Mouse (Mus musculus): ENCODE data around the gene Ispd. TPM values are rescaled to one million over a fixed set of nuclear protein-coding genes. Genes with fewer than 3 reads are reported as not detected.

The Ispd gene
- total RNA-seq, 1 experiment from 2014 or later: not detected

GRCm38 (mm10) chr12:36533160-36533900 is 152.1 kb downstream of the Ispd start:
- no peak for ATAC-seq (replicated peaks; ENCODE audit: insufficient number of reproducible peaks, low FRiP score, low TSS enrichment, poor library complexity, severe bottlenecking)

GRCm38 (mm10) chr12:36534589-36534988 is 153.3 kb downstream of the Ispd start:
- ATAC-seq (replicated peaks; ENCODE audit: insufficient number of reproducible peaks, low FRiP score, low TSS enrichment, poor library complexity, severe bottlenecking): no peak

DNA sequence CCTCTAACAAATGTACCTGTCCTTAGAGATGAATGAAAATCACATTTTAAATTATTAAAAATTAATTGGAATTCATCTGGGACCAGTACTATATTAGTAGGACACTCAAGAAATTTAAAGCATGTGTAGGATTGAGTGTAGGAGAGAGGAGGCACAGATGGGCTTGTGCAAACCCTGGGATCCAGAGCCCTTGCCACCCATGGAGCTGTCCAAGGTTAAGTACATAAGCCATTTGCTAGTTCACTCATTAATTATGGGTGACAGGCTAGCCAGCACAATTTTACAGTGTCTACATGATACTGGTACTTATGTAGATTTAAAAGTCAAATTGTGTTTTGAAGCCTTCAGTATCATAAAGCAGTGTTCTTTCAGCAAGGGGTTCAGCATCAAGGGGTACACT is 164.1 kb downstream of the Ispd start:
- ATAC-seq (replicated peaks; ENCODE audit: insufficient number of reproducible peaks, low FRiP score, low TSS enrichment, poor library complexity, severe bottlenecking): no peak

- no peak for ATAC-seq (replicated peaks; ENCODE audit: insufficient number of reproducible peaks, low FRiP score, low TSS enrichment, poor library complexity, severe bottlenecking)
Measured at GRCm38 (mm10) chr12:36549474-36549873, 168.2 kb downstream of the Ispd start.

- ATAC-seq (replicated peaks; ENCODE audit: insufficient number of reproducible peaks, low FRiP score, low TSS enrichment, poor library complexity, severe bottlenecking): no peak
Measured at GRCm38 (mm10) chr12:36554697-36555096, 173.4 kb downstream of the Ispd start.

DNA sequence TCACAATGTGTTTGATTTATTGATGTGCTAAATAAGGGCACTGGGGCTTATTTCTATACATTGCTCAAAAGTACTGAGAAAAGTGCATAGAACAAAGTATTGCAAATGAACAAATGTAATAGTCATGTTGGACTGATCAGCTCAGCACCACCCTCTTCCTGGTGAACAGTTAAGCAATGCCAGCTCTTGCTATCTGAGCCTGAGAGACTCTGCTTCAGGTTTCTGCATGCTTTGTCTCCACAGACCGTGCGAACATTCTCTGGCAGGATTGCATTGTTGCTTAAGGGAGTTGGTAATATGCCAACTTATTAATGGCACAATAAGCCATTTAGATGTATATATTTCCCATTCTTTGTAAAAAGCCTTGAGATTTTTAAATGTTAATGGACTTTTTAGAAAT is 182.9 kb downstream of the Ispd start:
- no peak for ATAC-seq (replicated peaks; ENCODE audit: insufficient number of reproducible peaks, low FRiP score, low TSS enrichment, poor library complexity, severe bottlenecking)

- ATAC-seq (replicated peaks; ENCODE audit: insufficient number of reproducible peaks, low FRiP score, low TSS enrichment, poor library complexity, severe bottlenecking): no peak
Measured at GRCm38 (mm10) chr12:36566974-36567373, 185.7 kb downstream of the Ispd start.

GRCm38 (mm10) chr12:36570414-36571095 is 189.3 kb downstream of the Ispd start:
- no peak for ATAC-seq (replicated peaks; ENCODE audit: insufficient number of reproducible peaks, low FRiP score, low TSS enrichment, poor library complexity, severe bottlenecking)

DNA sequence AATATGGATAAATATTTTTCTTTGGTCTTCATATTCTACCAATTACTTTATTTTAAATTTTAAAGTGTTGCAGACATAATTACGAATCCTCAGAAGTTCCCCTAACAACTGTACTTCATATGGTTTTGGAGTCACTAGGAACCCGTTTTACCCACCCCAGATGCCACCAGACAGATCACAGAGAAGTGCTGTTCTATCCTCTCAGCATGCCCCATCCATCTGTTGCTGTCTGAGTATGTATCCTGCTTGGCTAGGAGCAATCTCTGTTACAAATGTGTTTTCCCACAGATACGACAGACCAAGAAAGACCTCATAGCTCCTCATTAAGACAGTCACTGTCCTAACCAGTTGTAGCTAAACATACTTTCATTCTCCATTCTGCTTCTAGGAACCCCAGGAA is 203.6 kb downstream of the Ispd start:
- no peak for ATAC-seq (replicated peaks; ENCODE audit: insufficient number of reproducible peaks, low FRiP score, low TSS enrichment, poor library complexity, severe bottlenecking)

DNA sequence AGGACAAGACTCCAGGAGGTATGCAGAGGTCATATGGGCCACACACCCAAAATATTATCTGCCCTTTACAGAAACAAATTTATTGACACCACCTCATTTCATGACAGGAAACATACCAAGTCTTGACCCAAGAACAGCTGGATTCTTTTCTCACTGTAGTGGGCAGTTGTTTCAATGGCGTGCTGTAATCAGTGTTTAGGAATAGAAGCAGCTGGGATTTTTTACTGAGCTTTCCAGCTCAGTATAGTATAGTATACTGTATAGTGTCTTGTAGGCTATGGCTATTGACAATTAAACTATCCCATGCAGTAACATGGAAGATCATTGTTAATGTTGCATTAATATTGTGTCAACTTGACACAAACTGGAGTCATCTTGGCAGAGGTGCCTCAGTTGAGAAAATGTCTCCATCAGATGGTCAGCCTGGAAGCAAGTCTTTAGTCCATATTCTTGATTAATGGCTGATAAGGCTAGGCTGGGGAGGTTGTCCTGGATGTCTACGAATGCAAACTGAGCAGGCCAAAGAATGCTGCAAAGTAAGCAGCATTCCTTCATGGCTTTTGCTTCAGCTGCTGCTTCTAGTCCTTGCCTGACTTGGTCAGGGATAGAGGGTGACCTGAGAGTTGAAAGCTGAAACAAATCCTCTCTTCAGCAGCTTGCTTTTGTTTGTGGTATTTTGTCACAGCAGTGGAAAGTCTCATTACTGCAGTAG is 216.4 kb downstream of the Ispd start:
- ATAC-seq (replicated peaks; ENCODE audit: insufficient number of reproducible peaks, low FRiP score, low TSS enrichment, poor library complexity, severe bottlenecking): no peak

- no peak for ATAC-seq (replicated peaks; ENCODE audit: insufficient number of reproducible peaks, low FRiP score, low TSS enrichment, poor library complexity, severe bottlenecking)
Measured at GRCm38 (mm10) chr12:36621960-36622736, 240.9 kb downstream of the Ispd start.

GRCm38 (mm10) chr12:36627204-36627603 is 246.0 kb downstream of the Ispd start:
- no peak for ATAC-seq (replicated peaks; ENCODE audit: insufficient number of reproducible peaks, low FRiP score, low TSS enrichment, poor library complexity, severe bottlenecking)

DNA sequence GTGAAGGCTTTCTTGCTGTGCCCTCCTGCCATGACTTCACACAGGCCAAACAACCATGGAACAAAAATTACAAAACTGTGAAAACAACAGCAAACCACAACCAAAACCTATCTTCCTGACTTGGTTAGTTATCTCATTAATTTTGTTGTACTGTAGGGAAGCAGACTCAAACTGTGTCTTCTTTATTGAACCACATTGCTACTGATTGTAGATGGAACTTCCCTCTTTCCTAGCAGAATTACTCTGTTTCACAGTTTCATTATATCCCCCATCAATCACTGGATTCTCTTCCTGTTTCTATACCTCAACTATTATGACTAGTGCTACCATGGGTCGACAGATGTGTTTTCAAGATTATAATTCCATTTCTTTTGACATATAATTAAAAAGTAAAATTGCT is 251.2 kb downstream of the Ispd start:
- no peak for ATAC-seq (replicated peaks; ENCODE audit: insufficient number of reproducible peaks, low FRiP score, low TSS enrichment, poor library complexity, severe bottlenecking)

DNA sequence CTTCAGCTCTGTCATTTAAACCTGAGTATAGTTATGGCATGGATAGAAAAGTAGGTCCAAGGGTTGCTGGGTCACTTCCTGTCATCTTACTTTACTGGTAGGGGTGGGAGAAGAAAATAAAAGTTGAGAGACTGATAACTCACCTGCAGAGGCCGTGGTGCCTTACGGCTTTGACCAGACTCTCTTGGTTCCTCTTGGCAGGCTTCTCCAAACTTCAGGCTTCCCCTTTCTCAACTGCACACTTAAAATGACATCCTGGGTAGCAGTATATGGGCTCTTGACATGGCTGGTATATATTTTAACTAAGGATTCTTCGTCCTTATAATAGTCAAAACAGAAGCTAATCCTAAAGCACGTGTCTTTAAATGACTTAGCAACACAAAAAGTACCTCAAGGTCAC is 266.3 kb downstream of the Ispd start:
- no peak for ATAC-seq (replicated peaks; ENCODE audit: insufficient number of reproducible peaks, low FRiP score, low TSS enrichment, poor library complexity, severe bottlenecking)

DNA sequence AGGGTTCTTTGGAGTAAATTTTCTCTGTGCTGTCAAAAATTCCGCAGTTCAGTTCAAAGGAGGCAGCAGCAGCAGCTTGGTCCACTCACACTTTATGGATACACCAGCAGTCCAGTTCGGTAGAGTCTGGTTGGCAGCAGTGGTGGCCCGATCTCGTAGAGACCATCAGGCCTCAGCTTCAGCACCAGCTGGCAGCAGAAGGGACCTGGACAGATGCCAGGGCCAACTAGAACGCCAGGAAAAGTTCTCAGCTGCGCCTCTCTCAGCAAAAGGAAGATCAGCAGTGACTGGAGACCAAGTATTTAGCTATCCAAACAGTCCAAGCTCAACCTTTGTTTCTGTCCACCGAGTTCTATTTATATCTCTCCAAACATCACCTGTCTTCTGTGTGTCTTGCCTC is 281.2 kb downstream of the Ispd start:
- ATAC-seq (replicated peaks; ENCODE audit: insufficient number of reproducible peaks, low FRiP score, low TSS enrichment, poor library complexity, severe bottlenecking): no peak

- ATAC-seq (replicated peaks; ENCODE audit: insufficient number of reproducible peaks, low FRiP score, low TSS enrichment, poor library complexity, severe bottlenecking): no peak
Measured at GRCm38 (mm10) chr12:36664783-36665182, 283.5 kb downstream of the Ispd start.

- no peak for ATAC-seq (replicated peaks; ENCODE audit: insufficient number of reproducible peaks, low FRiP score, low TSS enrichment, poor library complexity, severe bottlenecking)
Measured at GRCm38 (mm10) chr12:36666771-36667170, 285.5 kb downstream of the Ispd start.

DNA sequence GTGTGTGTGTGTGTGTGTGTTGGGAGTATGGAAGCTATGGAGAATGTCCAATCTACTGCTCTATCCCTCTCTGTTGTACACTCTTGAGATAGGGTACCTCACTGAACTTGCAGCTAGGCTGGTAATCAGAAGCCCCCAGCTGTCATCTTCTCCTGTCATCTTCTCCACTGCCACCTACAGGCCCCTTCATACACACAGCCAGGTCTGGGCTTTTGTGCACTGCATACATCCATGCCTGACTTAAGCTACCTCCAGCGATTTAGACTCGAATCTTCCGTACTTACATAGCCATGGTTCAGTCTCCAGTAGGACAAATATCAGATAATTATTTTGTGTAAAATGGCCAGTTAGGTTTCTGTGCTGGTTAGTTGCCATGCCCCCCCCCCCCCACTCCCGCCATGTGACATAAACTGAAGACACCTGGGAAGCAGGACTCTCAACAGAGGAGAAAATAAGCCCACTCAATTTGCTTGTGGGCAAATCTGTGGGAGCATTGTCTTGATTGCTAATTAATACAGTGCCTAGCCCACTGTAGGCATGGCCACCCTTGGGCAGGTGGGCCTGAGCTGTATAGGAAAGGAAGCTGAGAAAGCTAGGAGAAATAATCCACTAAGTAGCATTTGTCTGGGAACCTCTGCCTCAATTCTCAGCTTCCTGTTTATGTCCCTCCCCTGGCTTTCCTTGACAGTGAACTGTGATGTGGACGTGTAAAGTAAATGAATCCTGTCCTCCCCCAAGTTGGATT is 289.1 kb downstream of the Ispd start:
- no peak for ATAC-seq (replicated peaks; ENCODE audit: insufficient number of reproducible peaks, low FRiP score, low TSS enrichment, poor library complexity, severe bottlenecking)

Measured in monocyte, adult 5-6 weeks (primary cell).